Mouse (Mus musculus) splenic B cell, adult 2 months (primary cell): Measurements from ENCODE around the gene Smc3.
A peak's percentile ranks its signal among the peaks of the same experiment; 100 is the strongest.
"Not testable (repeated sequence)": the region's sequence is repeated elsewhere in the genome, so short reads cannot be mapped to it uniquely, and the experiment has no call there.

Source experiments
- DNase-seq: peaks from one replicate; pipeline ENCODE4 v3.0.0-alpha.2; 2011; ENCODE audit warnings: low read depth, low spot score
- H3K27me3 ChIP-seq: 2 replicates; pipeline ENCODE4 v1.6.1; 2012; ENCODE audit warnings: mild to moderate bottlenecking, low read length, moderate library complexity, mixed read lengths; ENCODE audit not compliant: control insufficient read depth, poor library complexity, insufficient read depth, severe bottlenecking
- H3K36me3 ChIP-seq: 2 replicates; pipeline ENCODE4 v1.6.1; 2012; ENCODE audit warnings: mild to moderate bottlenecking, low read length, moderate library complexity, mixed read lengths; ENCODE audit not compliant: control insufficient read depth, poor library complexity, insufficient read depth, severe bottlenecking

The Smc3 gene

DNA sequence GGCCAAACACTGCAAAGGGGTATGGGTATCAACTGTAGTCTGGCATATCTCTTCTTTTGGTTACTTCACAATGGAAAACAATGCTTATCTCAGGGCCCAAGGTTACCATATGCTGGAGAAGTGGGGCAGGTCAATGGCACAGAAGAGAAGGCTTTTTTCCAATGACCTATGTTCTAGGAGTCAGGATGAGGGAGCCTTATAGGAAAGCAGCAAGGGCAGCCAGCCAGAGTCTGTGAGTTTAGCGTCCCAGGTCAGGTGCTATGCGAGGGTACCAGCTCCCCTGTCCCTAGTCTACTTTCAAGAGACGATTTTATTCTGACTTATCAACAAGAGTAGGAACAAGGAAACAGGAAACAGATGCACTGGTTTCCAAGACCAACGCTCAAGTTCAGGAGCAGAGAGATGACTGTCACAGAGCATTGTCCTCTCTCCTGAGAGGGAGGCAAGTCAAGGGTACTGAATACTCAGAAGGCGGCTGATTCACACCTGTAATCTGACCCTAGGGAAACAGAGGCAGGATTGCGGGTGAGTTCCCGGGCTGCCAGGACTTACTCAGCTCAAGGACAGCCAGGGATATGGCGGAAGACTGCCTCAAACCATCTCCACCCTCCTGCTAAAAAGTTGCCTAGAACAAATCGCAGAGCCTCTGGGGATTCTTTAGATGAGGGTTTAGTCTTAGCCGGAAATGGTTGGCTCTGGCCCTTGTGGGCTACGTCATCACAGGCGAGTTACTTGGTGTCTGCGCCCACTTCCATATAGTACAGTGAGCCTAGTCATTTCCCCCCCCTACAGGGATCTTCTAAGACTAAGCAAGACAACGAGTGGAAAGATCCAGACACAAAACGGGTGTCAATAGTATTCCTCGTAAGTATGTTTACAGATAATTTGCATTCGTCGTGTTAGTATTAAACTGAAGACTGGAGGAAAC lies 28.4 kb upstream of the Smc3 start:
- H3K36me3 ChIP-seq, result no peaks in the 10 kb centered on the region
- no peaks in the 10 kb centered on the region for H3K27me3 ChIP-seq
- peak; percentile 50 for DNase-seq

DNA sequence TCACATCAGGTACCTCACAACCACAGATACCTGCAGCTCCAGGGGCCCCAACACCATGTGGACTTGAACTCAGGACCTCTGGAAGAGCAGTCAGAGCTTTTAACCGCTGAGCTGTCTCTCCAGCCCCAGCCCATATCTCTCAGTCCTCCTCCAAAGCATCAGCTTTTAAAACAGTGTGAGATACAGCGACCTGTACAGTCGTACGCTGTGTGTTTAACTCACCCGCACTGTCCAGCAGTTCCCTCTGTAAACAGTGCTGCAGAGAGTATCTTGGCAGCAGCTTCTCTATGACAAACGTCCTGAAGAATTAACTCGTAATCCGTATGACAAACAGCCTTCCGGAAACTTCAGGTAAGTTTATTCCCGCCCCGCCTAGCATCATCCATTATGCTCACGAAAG lies 27.6 kb upstream of the Smc3 start:
- no peaks in the 10 kb centered on the region for H3K36me3 ChIP-seq
- H3K27me3 ChIP-seq, result no peaks in the 10 kb centered on the region
- no peak for DNase-seq

DNA sequence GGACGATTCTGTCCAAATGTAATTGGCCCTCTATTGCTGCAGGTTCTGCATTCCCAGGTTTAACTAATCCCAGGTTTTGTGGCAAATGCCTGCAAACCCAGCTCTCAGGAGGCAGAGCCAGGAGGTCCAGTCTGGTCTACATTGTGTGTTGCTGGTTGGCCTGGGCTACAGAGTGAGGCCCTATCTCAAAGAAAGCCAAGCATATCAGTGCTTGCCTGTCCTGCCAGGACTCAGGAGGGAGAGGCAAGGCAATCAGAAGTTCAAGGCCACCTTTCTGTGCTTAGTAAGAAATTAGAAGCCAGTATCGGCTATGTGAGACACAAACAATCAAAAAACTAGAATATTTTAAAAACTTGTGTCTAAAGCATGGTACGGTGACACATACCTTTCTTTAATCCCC lies 27.0 kb upstream of the Smc3 start:
- DNase-seq, result no peak
- Histone ChIP-seq H3K27me3 (no peaks in the 10 kb centered on the region), H3K36me3 (no peaks in the 10 kb centered on the region)

DNA sequence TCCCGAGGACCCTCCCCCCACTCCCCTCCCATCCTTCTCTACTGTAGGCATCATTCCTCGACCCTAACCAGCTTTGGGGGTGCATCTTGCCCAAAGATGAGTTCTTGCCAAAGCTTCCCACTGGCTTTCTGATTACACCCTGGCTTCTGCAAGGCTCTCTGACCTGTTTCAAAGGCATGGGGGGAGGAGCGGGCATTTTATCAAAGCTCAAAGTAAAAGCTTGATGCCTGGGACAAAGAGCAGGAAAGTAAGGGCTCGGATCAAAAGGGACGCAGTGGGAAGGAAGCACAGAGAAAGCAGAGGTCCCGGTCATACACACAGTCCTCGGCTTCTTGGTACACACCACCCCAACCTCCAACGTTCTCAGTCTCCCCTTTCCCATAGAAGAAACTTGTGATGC lies 26.1 kb upstream of the Smc3 start:
- DNase-seq, result no peak
- Histone ChIP-seq H3K27me3 (no peaks in the 10 kb centered on the region), H3K36me3 (no peaks in the 10 kb centered on the region)

DNA sequence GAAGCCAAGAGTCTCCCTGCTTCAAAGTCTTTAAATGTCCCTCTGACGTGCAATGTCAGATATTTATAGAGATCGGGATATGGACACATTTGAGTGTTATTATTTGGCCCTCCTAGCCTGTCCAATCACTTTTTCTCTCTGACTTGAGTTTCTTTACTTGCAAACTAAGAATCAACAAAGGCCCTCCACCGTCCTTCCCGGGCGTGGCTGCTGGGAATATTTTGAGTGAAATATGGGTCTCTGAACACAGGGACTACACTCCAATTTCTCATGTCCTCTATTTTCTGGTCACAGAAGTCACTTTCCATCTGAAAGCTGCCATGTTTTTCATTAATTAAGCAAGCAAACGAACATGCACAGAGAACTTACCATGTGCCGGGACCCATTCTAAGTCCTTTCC lies 25.7 kb upstream of the Smc3 start:
- no peaks in the 10 kb centered on the region for H3K36me3 ChIP-seq
- H3K27me3 ChIP-seq, result no peaks in the 10 kb centered on the region
- DNase-seq, result no peak

DNA sequence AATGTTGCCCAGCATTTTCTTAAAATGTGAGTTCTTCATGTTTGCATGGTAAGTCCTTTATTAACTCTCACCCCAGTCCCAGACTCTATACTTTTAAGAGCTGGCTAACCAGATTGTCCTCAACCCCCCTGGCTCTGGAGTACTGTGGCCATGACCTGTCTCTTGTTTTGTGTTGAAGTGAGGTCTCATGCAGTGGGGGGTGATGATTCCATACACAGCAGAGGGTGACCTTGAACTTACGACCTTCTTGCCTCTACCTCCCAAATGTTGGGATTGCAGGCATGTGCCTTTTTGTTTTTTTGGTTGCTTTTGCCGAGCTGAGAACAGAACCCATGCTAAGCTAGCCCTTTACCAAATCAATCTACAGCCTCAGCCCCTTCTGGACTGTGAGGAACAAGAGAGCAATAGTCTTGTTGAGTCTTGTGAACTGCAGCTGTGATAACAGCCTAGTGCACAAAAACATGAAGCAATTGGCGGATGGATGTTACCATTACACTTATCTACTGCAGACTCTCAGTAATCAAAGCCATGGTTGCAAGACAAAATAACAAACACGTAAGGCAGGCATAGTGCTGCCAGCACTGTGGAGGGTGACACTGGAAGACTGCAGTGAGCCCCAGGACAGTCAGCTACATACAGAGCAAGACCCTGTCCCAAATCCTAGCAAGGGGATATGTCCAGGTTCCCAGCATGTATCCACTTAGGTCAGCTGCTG lies 24.7 kb upstream of the Smc3 start:
- no peaks in the 10 kb centered on the region for H3K36me3 ChIP-seq
- no peaks in the 10 kb centered on the region for H3K27me3 ChIP-seq
- no peak for DNase-seq

DNA sequence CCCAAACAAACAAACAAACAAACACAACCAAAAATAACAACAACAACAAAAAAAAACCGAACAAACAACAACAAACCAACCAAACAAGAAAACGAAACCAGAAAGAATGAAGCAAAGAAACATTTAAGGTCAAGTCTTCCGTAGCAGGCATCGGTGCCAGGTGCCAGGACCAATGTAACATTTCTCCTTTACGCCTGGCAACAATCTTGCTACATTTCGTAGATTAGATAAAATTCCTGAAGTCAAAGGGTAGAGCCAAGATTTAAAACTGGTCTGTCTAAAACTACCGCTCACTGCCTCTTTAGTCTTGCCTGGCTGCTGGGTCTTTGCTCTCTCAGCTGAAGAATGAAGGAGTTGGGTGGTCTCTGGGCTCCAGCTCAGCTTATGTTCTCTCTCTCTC lies 24.1 kb upstream of the Smc3 start:
- no peaks in the 10 kb centered on the region for H3K36me3 ChIP-seq
- no peak for DNase-seq
- H3K27me3 ChIP-seq, result no peaks in the 10 kb centered on the region

DNA sequence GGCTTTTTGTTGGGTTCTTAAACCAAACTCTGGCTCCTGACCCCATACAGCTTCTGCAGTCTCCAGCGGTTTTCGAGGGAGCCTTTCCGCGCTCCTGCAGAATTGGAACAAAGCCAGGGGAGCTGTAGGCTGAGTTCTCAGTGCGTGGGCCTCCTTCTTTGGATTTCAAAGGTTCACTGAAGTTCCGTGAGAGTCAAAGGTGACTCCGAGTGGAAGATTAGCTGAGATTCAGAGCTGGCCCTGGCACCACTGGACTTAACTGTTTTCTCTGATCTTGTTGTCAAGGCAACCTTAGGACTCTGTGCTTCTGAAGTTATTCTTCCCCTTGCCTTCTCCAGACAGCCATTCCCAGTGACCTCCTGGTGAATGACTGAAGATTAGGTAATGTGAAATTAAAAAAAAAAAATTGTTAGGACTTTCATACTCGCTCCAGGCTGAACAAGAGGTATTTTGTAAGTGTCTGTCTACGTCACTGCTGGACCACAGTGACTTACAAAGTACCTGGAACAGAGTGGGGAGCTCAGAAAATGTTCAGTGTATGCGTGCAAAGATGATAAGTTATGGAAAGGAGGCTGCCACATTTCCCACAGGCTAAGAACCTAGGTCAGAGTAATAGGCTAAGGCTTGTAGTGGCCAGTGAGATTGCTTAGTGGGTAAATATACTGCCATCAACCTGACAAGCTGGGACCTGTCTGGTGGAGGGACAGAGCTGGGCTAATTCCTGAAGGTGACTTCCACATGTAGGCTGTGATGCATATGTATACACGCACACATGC lies 23.0 kb upstream of the Smc3 start:
- Histone ChIP-seq H3K27me3 (no peaks in the 10 kb centered on the region), H3K36me3 (no peaks in the 10 kb centered on the region)
- DNase-seq, result no peak

DNA sequence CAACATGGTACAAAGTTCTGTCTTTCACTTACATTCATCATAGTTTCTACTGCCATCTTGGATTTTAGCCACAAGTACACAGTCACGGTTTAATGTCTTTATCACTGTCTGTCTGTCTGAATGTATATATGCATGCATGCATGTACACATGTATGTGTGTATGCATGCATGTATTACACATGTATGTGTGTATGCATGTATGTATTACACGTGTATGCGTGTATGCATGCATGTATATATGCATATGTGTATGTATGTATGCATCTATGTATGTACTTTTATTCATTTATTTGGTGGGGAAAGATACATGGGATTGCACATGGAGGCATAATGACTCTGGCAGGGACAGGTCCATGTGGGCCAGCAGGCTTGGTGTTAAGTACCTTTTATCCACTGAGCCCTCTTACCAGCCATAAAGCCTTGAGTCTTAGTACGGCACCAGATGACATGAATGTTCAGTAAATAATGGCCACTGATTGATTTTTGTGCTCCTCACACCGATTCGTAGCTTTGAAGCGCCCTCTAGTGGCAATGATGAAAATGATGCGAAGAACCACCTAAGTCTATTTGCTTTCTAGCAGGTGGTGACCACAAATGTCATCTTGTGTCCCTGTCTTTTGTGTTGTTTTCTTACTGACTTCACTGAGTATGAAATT lies 21.5 kb upstream of the Smc3 start:
- DNase-seq, result peak; percentile 90
- Histone ChIP-seq H3K36me3 (no peaks in the 10 kb centered on the region), H3K27me3 (no peaks in the 10 kb centered on the region)

DNA sequence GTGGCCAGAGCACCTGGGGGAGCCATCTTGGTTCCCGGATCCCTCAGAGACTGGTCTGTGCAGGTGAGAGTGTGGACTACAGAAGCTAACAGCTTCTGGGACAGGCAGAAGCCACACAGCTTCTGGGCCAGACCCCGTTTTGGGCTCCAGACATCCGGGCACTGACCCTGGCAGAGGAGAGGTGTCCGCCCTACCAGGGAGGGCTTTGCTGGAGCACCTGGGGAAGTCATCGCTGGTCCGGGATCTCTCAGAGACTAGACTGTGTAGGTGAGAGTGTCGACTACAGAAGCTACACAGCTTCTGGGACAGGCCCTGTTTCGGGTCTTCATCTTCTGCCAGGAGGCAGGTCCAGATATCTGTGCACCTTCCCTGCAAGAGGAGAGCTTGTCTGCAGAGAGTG lies 19.9 kb upstream of the Smc3 start:
- not testable (repeated sequence) for H3K27me3 ChIP-seq, DNase-seq, H3K36me3 ChIP-seq

DNA sequence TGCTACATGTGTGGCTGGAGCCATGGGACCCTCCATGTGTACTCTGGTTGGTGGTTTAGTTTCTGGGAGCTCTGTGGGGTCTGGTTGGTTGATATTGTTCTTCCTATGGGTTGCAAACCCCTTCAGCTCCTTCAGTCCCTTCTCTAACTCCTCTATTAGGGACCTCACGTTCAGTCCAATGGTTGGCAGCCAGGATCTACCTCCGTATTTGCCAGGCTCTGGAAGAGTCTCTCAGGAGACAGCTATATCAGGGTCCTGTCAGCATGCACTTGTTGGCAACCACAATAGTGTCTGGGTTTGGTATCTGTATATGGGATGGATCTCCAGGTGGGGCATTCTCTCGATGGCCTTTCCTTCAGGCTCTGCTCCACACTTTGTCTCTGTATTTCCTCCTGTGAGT lies 12.5 kb upstream of the Smc3 start:
- not testable (repeated sequence) for H3K36me3 ChIP-seq, H3K27me3 ChIP-seq, DNase-seq

DNA sequence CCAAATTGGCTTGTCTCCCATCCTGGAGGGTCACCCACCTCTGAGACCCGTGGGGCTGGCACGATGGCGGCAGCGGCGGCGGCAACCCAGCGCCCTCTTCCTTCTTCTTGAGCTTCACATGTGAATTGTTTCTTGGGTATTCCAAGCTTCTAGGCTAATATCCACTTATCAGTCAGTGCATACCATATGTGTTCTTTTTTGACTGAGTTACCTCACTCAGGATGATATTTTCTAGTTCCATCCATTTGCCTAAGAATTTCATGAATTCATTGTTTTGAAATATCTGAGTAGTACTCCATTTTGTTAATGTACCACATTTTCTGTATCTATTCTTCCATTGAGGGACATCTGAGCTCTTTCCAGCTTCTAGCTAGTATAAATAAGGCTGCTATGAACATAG lies 11.2 kb upstream of the Smc3 start, which contains the start of gene Nutf2-ps1:
TSS of gene Nutf2-ps1 (minus strand) at position 101 of the 400 bp plus-strand sequence.
- H3K27me3 ChIP-seq, H3K36me3 ChIP-seq, DNase-seq: not testable (repeated sequence)

DNA sequence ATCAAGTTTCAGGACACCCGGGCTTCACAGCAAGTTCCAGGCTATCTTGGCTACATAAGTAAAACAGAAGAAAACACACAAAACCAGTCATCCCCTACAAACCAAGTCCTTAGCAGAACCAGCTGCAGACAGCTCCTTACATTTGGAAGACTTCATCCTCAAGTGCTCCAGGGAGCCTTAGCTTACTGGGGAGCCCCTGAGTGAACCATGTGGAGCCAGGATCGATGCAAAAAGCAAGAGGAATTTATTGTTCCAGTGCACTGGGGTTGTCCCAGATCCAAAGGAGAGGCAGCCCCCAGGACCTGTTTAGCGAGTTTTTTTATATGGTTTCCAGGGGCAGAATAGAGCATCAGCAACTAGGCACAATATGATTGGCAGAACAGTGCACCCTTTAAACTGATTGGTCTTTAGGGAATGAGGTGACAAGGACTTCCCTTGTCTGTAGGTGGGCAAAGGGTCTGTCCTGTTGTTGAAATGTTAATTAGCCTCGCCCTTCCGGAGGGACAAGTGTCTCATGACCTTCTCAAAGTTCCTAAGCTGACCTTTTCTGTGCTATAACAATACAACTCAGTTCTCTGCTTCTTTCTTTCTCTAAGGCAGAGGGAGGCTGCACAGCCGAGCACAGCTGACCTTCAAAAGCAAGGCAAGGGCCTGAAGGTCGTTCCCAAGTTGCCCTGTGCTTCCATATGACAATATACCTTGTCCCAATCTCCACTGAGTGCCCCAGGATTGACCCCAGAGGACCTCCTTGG lies 3.3 kb upstream of the Smc3 start:
- DNase-seq, result no peak
- H3K36me3 ChIP-seq, result no peaks in the 10 kb centered on the region
- no peaks in the 10 kb centered on the region for H3K27me3 ChIP-seq
